Mouse (Mus musculus): ENCODE data around the gene Filip1l. TPM values are rescaled to one million over a fixed set of nuclear protein-coding genes. Genes with fewer than 3 reads are reported as not detected.
"Not testable (repeated sequence)": the region's sequence is repeated elsewhere in the genome, so short reads cannot be mapped to it uniquely, and the experiment has no call there.

Filip1l gene
- polyA plus RNA-seq, 1 experiment from 2014 or later: 11.8 TPM

DNA sequence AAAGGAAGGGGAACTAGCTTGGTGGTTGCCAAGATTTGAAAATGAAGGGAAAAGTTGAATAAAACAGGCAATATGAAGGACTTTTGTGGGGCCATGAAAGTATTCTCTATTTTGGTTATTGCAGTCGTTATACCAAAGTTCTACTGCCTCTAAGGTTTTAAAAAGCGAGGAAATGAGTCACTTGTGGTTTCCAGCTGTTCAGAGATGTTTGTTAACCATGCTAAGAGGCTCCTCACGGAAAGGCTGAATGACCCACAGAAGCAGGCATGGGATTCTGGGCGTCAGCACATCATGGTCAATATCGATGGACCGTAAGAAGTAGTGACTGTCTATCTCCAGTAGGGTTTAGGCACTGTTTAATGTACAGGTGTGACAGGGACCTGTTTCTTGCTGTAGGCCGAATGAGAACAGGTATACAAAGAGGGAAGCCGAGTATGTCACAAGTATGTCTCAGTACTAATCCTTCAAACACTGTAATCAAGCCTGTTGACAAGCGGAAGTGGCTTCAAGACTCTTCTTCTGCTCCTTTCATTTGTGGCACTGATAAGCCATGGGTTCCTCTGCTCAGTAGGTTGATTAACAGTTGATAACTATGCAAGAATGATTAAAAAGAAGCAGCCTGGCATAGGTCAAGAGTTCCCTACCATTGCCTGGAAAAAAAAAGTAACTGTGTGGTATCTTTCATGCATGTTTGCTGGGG, 25.9 kb downstream of the Filip1l start:
- H3K9ac ChIP-seq (ENCODE audit: low read depth, low read length): no peak overlapping the region
- DNase-seq (ENCODE audit: low spot score) (no peak), ATAC-seq (ENCODE audit: low FRiP score) (no peak)
- H3K4me2 ChIP-seq (replicated peaks; ENCODE audit: low read depth, low read length): no peak overlapping the region
- no peak overlapping the region for H3K4me3 ChIP-seq (ENCODE audit: low read depth, low read length)
- H3K27me3 ChIP-seq (ENCODE audit: control insufficient read depth, insufficient read depth, low read length): no peaks in the 10 kb centered on the region
- H3K9me3 ChIP-seq (ENCODE audit: control insufficient read depth, low read length): no peaks in the 10 kb centered on the region
- H3K27ac ChIP-seq (ENCODE audit: low read depth, low read length): no peak overlapping the region
- H3K4me1 ChIP-seq (replicated peaks; ENCODE audit: control insufficient read depth, insufficient read depth, low read length): no peaks in the 10 kb centered on the region
- WGBS: 91% methylated on average over 9 of the region's 9 CpGs
- H3K36me3 ChIP-seq (ENCODE audit: control insufficient read depth, insufficient read depth, low read length): 0 out of 2 replicates have a peak, but pooled peaks cover 4% of the 10 kb centered on the region

DNA sequence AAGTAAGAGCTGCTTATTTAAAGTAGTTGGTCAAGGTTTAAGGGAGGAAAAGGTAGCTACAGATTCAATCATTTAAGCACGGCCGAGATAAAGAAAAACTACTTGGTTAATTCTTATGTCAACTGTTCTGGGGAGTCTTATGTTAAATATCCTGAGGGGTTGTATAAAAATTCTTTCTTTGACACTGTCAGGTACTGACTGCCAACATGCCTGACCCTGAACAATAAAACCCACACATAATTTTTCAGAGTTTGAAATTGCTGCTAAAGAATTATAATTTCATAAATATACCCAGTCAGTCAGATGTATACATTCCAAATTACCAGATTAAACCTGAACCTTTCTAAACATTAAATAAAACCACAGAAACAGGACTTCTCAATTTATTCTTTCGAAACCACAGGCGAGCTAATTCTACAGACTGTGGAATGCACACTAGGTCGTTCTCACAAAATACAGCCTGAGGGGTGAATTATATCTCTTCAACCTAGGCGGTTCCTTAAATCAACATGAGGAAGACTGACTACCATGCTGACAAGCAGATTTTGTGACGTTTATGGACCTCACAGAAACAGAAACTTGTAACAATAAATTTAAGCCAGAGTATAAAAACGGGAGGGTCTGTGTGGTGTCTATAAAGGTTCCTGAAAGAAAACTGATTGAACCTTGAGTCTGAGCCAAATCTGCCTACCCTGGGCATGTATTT, 30.5 kb downstream of the Filip1l start:
- H3K9ac ChIP-seq (ENCODE audit: low read depth, low read length): no peak overlapping the region
- DNase-seq (ENCODE audit: low spot score) (no peak), ATAC-seq (ENCODE audit: low FRiP score) (no peak)
- H3K9me3 ChIP-seq (ENCODE audit: control insufficient read depth, low read length): no peaks in the 10 kb centered on the region
- no peaks in the 10 kb centered on the region for H3K27me3 ChIP-seq (ENCODE audit: control insufficient read depth, insufficient read depth, low read length)
- no peaks in the 10 kb centered on the region for H3K4me1 ChIP-seq (replicated peaks; ENCODE audit: control insufficient read depth, insufficient read depth, low read length)
- no peak overlapping the region for H3K4me2 ChIP-seq (replicated peaks; ENCODE audit: low read depth, low read length)
- H3K27ac ChIP-seq (ENCODE audit: low read depth, low read length): no peak overlapping the region
- H3K4me3 ChIP-seq (ENCODE audit: low read depth, low read length): no peak overlapping the region
- 0 out of 2 replicates have a peak, but pooled peaks cover 4% of the 10 kb centered on the region for H3K36me3 ChIP-seq (ENCODE audit: control insufficient read depth, insufficient read depth, low read length)
- WGBS: 79% methylated on average over 8 of the region's 8 CpGs

DNA sequence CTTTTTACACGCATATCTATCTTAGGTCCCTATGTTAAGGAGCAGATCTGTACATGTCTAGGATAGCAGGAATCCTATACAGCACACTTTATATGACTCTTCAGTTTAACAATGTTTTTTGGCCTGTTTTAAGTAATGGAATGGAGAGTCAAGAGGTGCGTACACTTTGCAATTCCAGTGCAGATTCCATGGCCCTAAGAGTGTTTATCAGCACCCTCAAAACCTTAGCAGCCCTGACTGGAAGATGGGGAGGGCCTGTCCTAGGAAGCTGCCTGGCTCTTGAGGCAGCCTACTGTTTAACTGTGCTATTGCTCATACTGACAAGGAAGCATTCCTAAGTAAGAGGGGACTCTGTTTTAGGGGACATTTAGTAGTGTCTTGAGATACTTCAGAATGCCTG, 31.4 kb downstream of the Filip1l start:
- ATAC-seq (ENCODE audit: low FRiP score) (no peak), DNase-seq (ENCODE audit: low spot score) (no peak)
- no peak overlapping the region for H3K4me3 ChIP-seq (ENCODE audit: low read depth, low read length)
- no peak overlapping the region for H3K9ac ChIP-seq (ENCODE audit: low read depth, low read length)
- no peak overlapping the region for H3K4me2 ChIP-seq (replicated peaks; ENCODE audit: low read depth, low read length)
- H3K27me3 ChIP-seq (ENCODE audit: control insufficient read depth, insufficient read depth, low read length): no peaks in the 10 kb centered on the region
- H3K36me3 ChIP-seq (ENCODE audit: control insufficient read depth, insufficient read depth, low read length): 0 out of 2 replicates have a peak, but pooled peaks cover 4% of the 10 kb centered on the region
- no peaks in the 10 kb centered on the region for H3K4me1 ChIP-seq (replicated peaks; ENCODE audit: control insufficient read depth, insufficient read depth, low read length)
- WGBS: 94% methylated on average over 2 of the region's 2 CpGs
- H3K9me3 ChIP-seq (ENCODE audit: control insufficient read depth, low read length): no peaks in the 10 kb centered on the region
- no peak overlapping the region for H3K27ac ChIP-seq (ENCODE audit: low read depth, low read length)

DNA sequence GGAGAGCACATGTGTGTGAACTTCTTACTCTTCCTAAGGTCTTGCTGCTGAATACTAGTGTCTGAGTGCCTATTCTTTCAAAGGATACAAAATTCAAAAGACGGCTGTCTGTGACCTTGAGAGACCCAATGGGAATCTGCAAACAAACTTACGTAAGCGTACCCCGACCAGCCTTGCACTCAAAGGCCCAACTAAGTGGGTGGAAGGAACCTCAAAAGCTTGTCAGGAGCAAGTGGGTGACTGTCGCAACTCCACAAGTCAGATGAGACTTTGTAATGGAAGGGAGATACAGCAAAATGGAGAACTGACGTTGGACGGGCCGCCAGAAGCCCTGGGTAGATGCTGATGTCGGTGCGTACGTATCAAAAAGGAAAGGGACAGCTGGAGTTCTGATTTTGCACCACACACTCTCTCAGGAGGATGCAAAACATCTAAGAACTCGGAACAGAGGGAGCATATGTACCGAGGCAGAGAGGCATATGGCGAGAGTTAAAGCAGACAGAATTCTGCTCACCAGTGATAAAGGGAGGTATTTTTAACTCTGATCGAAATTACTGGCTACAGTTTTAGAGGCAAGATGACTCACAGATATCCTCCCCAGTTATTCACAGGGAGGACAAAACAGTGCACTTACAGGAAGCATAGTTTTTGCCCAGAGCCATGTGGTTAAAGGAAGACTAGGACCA, 36.8 kb downstream of the Filip1l start:
- 90% methylated on average over 15 of the region's 15 CpGs for WGBS
- Histone ChIP-seq H3K4me1 (replicated peaks; ENCODE audit: control insufficient read depth, insufficient read depth, low read length) (no peaks in the 10 kb centered on the region), H3K4me2 (replicated peaks; ENCODE audit: low read depth, low read length) (no peak overlapping the region), H3K9me3 (ENCODE audit: control insufficient read depth, low read length) (no peaks in the 10 kb centered on the region), H3K36me3 (ENCODE audit: control insufficient read depth, insufficient read depth, low read length) (no peaks in the 10 kb centered on the region), H3K4me3 (ENCODE audit: low read depth, low read length) (no peak overlapping the region), H3K27me3 (ENCODE audit: control insufficient read depth, insufficient read depth, low read length) (no peaks in the 10 kb centered on the region), H3K27ac (ENCODE audit: low read depth, low read length) (no peak overlapping the region), H3K9ac (ENCODE audit: low read depth, low read length) (no peak overlapping the region)
- ATAC-seq (ENCODE audit: low FRiP score): no peak
- DNase-seq (ENCODE audit: low spot score): no peak

- not testable (repeated sequence) for H3K36me3 ChIP-seq (ENCODE audit: control insufficient read depth, insufficient read depth, low read length); H3K27ac ChIP-seq (ENCODE audit: low read depth, low read length); H3K4me1 ChIP-seq (replicated peaks; ENCODE audit: control insufficient read depth, insufficient read depth, low read length); H3K4me2 ChIP-seq (replicated peaks; ENCODE audit: low read depth, low read length); DNase-seq (ENCODE audit: low spot score); H3K9ac ChIP-seq (ENCODE audit: low read depth, low read length); H3K27me3 ChIP-seq (ENCODE audit: control insufficient read depth, insufficient read depth, low read length); H3K9me3 ChIP-seq (ENCODE audit: control insufficient read depth, low read length); ATAC-seq (ENCODE audit: low FRiP score); H3K4me3 ChIP-seq (ENCODE audit: low read depth, low read length)
- WGBS: 28% methylated on average over 22 of the region's 39 CpGs
Observed at GRCm38 (mm10) chr16:57391171-57391570, 38.3 kb downstream of the Filip1l start.

- H3K27ac ChIP-seq (ENCODE audit: low read depth, low read length): no peak overlapping the region
- DNase-seq (ENCODE audit: low spot score) (no peak), ATAC-seq (ENCODE audit: low FRiP score) (no peak)
- WGBS: 78% methylated on average over 2 of the region's 2 CpGs
- no peak overlapping the region for H3K4me2 ChIP-seq (replicated peaks; ENCODE audit: low read depth, low read length)
- no peak overlapping the region for H3K9ac ChIP-seq (ENCODE audit: low read depth, low read length)
- H3K9me3 ChIP-seq (ENCODE audit: control insufficient read depth, low read length): no peaks in the 10 kb centered on the region
- no peaks in the 10 kb centered on the region for H3K36me3 ChIP-seq (ENCODE audit: control insufficient read depth, insufficient read depth, low read length)
- H3K27me3 ChIP-seq (ENCODE audit: control insufficient read depth, insufficient read depth, low read length): no peaks in the 10 kb centered on the region
- H3K4me3 ChIP-seq (ENCODE audit: low read depth, low read length): no peak overlapping the region
- no peaks in the 10 kb centered on the region for H3K4me1 ChIP-seq (replicated peaks; ENCODE audit: control insufficient read depth, insufficient read depth, low read length)
Observed at GRCm38 (mm10) chr16:57392461-57392860, 39.6 kb downstream of the Filip1l start.

- Histone ChIP-seq H3K9ac (ENCODE audit: low read depth, low read length) (no peak overlapping the region), H3K9me3 (ENCODE audit: control insufficient read depth, low read length) (no peaks in the 10 kb centered on the region), H3K4me2 (replicated peaks; ENCODE audit: low read depth, low read length) (no peak overlapping the region), H3K4me3 (ENCODE audit: low read depth, low read length) (no peak overlapping the region), H3K36me3 (ENCODE audit: control insufficient read depth, insufficient read depth, low read length) (no peaks in the 10 kb centered on the region), H3K27ac (ENCODE audit: low read depth, low read length) (no peak overlapping the region), H3K4me1 (replicated peaks; ENCODE audit: control insufficient read depth, insufficient read depth, low read length) (no peaks in the 10 kb centered on the region), H3K27me3 (ENCODE audit: control insufficient read depth, insufficient read depth, low read length) (no peaks in the 10 kb centered on the region)
- ATAC-seq (ENCODE audit: low FRiP score) (no peak), DNase-seq (ENCODE audit: low spot score) (no peak)
- WGBS: 76% methylated on average over 11 of the region's 11 CpGs
Observed at GRCm38 (mm10) chr16:57393161-57393560, 40.3 kb downstream of the Filip1l start.

DNA sequence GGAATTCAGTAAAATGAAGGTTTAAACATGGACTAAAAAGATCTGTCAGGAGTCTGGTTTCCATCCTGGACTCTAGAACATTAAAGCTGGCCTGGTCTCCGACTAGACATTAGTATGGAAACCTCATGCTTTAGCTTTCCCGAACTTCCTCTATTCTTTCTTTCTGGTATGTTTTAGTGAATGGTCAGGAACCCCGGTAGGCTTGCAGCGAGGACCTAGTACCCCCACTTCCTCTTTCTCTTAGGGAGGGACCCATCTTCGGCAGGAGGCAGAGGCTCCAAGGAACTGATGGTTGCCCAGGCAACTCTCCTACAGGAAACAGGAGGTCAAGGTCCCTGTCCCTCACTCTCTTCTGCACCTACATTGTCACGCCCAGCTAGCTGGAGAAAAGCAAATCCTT, 43.4 kb downstream of the Filip1l start:
- H3K9me3 ChIP-seq (ENCODE audit: control insufficient read depth, low read length): no peaks in the 10 kb centered on the region
- H3K4me1 ChIP-seq (replicated peaks; ENCODE audit: control insufficient read depth, insufficient read depth, low read length): no peaks in the 10 kb centered on the region
- no peak for DNase-seq (ENCODE audit: low spot score)
- no peaks in the 10 kb centered on the region for H3K27me3 ChIP-seq (ENCODE audit: control insufficient read depth, insufficient read depth, low read length)
- WGBS: 80% methylated on average over 6 of the region's 6 CpGs
- no peak overlapping the region for H3K4me3 ChIP-seq (ENCODE audit: low read depth, low read length)
- no peak overlapping the region for H3K9ac ChIP-seq (ENCODE audit: low read depth, low read length)
- H3K36me3 ChIP-seq (ENCODE audit: control insufficient read depth, insufficient read depth, low read length): no peaks in the 10 kb centered on the region
- no peak overlapping the region for H3K4me2 ChIP-seq (replicated peaks; ENCODE audit: low read depth, low read length)
- H3K27ac ChIP-seq (ENCODE audit: low read depth, low read length): no peak overlapping the region
- no peak for ATAC-seq (ENCODE audit: low FRiP score)
